Mouse (Mus musculus): ENCODE results near the gene Srpr.
A peak's percentile ranks its signal among the peaks of the same experiment; 100 is the strongest.

Gene Srpr

DNA sequence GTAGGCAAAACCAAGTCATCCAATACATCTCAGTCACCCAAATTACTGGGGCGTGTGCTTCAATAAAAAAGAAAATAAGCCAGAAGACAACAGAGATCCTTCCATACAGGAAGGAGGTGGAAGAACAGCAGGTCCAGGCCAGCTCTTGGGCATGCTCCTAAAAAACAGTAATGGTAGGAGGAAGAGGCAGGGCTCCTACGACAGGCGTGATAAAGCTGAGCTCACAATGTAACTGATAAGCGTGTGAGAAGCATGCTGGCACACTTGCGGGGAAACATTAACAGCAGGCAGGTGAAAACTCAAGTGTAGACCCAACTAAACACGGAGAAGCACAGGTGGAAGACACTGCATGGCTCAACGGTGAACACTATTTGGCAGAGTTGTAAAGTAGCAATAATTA is 57.4 kb downstream of the Srpr start:
- no peak for DNase-seq (ENCODE audit: low spot score in 2 of 2)

DNA sequence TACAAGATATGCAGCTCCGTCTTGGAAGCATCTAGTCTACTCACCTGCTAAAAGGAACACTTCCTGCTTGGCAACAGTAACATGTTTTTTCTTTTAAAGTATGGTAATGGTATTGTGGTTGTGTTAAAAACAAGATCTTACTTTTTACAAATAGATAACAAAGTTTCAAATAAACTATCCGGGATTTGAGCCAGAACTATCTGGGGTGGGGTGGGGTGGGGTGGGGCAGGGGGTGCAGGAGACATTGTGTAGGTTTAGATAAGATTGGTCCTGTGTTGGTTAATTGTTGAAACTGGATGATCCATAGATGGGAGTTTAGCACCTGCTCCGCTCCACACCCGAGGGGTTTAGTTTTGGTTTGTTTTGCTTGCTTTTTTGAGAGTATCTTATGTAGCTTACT is 62.4 kb downstream of the Srpr start:
- no peak for DNase-seq (ENCODE audit: low spot score in 2 of 2)

DNA sequence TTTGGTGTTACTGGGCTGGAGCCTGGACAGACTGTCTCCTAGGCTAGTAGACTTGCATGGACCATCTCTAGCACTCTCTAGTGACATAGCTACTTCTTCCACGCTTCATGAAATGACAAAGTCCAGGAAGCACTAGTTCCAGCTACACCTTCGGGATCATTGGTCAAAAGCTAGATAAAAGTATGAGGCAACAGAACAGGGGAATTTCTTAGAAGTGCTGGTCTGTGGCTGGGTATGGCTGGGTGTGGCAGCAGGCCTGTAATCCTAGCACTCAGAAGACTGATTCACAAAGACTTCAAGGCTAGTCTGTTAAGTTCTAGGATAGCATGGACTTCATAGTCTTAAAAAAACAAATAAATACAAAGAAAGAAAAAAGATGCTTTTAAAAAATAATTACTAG is 63.5 kb downstream of the Srpr start:
- no peak for DNase-seq (ENCODE audit: low spot score in 2 of 2)

DNA sequence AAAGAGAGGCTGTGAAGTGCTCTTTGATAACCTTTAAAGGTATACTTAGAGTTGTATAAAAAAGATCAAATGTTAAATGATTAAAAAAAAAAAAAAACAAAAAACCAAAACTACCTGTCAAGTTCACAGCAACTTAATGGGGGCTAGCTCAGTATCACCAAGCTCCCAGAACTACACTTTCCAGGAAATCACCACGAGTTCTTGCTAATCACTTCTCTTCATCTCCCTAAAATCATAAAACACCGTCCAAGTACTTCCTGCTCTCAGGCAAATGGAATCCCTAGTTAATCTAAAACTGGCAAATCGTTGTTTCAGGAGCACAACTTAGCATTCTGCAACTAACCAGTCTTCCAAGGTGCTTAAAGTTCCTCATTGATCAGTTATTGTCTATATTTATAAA is 64.5 kb downstream of the Srpr start:
- no peak for DNase-seq (ENCODE audit: low spot score in 2 of 2)

- peak; percentile 90 for DNase-seq (ENCODE audit: low spot score in 2 of 2)
Measured at GRCm38 (mm10) chr9:35267146-35267975, 67.4 kb downstream of the Srpr start, which contains the start of the genes Fam118b and Rpusd4. Gene Fam118b (minus strand): TSS chr9:35267805. Gene Rpusd4 (plus strand): TSS chr9:35267865.

DNA sequence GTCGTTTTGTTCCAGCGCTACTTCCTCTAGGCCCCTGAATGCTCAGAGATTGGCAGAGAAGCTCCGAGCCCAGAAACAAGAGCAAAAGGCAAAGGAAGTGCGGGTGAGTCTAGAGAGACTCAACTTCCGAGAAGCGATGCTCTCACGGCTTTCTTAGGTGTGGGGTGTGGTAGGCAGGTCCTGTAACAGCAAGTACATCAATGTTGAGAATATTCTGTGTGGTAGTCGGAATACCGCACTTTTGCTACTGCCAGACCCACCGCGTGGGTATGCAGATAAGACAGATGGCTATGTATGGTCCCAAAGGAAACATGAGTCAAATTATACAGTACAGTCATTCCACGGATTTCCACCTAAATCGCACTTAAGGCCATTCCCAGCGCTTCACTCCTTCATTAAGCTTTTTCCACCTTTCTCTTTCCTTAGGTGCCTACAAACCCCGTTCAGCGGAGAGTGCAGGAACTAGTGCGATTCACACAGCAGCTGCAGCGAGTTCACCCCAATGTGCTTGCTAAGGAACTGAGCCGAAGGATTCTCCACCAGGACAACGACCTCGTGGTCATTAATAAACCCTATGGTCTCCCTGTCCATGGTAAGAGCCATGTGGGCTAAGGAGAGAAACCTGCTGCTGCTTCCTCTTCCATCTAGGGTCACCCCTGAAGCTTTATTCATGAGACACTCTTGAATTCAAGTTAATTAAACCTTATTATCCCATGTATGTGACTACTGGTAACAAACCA is 68.2 kb downstream of the Srpr start:
- no peak for DNase-seq (ENCODE audit: low spot score in 2 of 2)

DNA sequence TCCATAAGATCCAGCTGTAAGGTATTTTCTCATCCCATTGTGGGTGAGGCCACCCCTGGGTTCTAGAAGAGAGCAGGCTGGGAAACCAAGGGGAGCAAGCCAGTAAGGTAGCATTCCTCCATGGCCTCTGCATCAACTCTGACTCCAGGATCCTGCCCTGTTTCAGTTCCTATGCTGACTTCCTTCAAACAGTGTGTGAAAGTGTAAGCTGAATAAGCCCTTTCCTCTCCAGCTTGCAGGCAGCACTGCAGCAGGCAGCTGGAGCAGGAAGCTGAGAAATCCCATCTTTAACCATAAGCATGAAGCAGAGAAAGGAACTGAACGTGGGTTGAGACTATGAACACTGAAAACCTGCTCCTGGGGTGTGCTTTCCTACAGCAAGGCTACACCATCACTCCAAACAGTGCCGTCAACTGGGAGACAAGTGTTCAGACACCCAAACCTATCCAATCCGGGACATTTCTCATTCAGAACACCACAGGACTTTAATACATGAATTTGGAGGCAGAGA is 77.9 kb downstream of the Srpr start:
- DNase-seq (ENCODE audit: low spot score in 2 of 2), result no peak

DNA sequence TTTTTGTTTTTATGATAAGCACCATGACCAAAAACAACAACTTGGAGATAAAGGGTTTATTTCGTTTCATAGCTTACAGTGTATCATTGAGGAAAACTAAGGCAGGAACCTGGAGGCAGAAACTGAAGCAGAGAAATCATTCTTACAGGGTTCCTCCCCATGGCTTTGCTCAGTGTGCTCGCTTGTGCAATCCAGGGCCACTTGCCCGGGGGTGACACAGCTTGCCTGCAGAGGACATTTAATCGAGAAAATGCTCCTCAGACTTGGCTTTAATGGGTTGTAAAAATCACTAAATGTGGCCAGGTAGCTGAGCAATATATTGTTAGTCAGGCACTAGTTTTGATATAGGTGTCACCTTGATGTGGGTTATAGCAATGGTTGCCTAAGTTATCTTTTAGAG is 78.5 kb downstream of the Srpr start:
- no peak for DNase-seq (ENCODE audit: low spot score in 2 of 2)

DNA sequence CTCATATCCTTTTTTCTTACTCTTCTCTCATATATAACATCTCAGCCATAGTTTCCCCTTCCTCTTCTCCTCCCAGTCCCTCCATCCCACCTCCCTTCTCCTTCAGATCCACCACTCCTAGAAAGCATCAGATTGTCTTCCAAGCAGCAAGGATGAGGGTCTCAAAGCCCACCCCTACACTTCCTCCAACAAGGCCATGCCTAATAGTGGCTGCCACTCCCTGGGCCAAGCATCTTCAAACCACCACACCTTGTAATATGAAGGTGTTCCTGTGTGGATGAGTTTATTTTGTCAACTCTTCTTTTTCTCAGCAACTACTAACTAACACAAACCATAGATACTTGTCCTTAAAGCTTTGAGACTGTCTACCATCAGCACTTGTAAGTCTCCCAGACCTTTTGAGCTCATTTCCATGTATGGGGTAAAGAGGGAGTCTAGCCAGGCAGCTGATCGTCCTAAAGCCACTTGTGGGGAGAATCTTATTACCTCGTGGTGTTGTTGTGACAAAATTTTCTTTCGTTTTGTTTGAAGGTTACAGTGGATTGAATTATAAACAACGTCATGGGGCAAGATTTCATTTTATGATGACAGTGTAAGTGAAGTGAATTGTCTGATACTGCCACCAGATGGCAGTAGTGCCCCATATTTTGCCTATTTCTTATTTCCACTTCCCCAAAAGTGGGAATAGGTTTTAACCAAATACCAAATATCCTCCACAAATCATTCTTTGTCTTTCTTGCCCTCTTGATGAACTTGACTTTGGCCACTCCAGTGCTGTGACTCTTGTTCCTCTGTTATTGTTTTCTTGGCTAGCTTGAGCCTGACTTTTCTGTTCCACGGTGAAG is 82.3 kb downstream of the Srpr start:
- DNase-seq (ENCODE audit: low spot score in 2 of 2), result peak in 1 of 2 experiments; percentile 32

- no peak for DNase-seq (ENCODE audit: low spot score in 2 of 2)
Measured at GRCm38 (mm10) chr9:35282851-35283200, 82.9 kb downstream of the Srpr start.

GRCm38 (mm10) chr9:35283415-35284069 is 83.6 kb downstream of the Srpr start:
- no peak for DNase-seq (ENCODE audit: low spot score in 2 of 2)

- DNase-seq (ENCODE audit: low spot score in 2 of 2), result no peak
Measured at GRCm38 (mm10) chr9:35284351-35284750, 84.4 kb downstream of the Srpr start.

- no peak for DNase-seq (ENCODE audit: low spot score in 2 of 2)
Measured at GRCm38 (mm10) chr9:35286351-35286750, 86.4 kb downstream of the Srpr start.

DNA sequence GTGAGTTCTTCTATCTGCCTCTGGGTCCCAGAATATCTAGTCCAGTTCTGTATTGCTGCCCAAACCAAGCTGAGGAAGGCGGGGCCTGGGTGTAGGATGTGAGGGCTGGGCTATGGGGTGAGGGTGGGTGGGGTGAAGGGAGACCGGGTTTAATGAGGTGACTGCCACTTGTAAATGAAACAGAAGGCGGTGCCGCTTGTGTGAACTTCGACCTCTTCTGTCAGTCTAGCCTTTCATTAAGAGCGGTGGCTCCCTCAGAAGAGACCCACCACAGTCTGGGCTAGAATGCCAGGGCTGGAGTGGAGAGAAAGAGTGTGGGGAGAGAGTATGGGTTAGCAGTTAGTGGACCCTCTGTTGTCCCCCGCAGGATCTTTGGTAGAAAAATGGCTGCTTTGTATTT is 90.0 kb downstream of the Srpr start:
- no peak for DNase-seq (ENCODE audit: low spot score in 2 of 2)

DNA sequence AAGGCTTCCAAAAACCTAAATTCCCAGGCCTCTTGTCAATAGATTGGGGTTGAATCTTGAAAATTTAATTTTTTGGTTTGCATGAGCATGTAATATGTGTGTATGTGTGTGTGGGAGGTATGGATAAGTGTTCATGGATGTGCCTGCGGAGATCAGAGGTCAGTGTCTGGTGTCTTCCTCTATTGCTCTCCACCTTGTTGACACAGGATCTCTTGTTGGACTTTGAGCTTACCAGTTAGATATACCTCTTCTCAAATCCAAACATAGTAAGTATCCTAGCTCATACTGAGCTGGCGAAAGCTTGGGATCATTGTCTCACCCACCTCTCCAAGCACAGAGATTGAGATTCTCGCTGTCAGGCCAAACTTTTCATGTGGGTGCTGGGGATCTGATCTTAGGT is 90.4 kb downstream of the Srpr start:
- DNase-seq (ENCODE audit: low spot score in 2 of 2), result no peak

DNA sequence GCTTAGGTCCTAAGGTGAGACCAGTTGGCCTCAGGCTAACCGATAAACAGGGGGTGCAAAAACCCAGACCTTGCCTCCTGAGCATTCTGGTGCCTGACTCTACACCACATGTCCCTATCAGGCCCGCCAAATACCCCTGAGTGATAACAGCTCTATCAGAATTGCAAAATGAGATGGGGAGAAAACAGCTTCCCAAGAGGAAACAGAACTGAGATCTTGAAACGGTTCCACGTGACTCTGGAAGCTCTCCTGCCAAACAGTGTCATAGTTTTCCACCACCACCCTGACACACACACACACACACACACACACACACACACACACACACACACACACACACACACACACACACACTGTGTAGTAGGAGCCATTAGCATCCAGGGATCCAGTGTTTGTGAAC is 90.9 kb downstream of the Srpr start:
- DNase-seq (ENCODE audit: low spot score in 2 of 2), result no peak

- no peak for DNase-seq (ENCODE audit: low spot score in 2 of 2)
Measured at GRCm38 (mm10) chr9:35293465-35293864, 93.5 kb downstream of the Srpr start.

Data from thymus, postnatal 10 days (tissue).